Mouse (Mus musculus) spleen, adult 2 months (tissue): ENCODE measurements around the gene Spcs2. TPM values are rescaled to one million over a fixed set of nuclear protein-coding genes. Genes with fewer than 3 reads are reported as not detected.

ENCODE experiments used
- DNase-seq, 2 experiments: peaks; one replicate each; pipeline versions ENCODE4 v3.0.0 to v3.0.0-alpha.2; 2012 to 2021; ENCODE audit warnings: low spot score in 2 of 2, low read depth in 1 of 2
- H3K27ac ChIP-seq: fragments of 200-500 bp; 2 replicates; pipeline ENCODE4 v1.5.1; 2012; ENCODE audit warnings: low read length, inconsistent platforms; ENCODE audit not compliant: insufficient read depth
- H3K27me3 ChIP-seq: fragments of 200-500 bp; 2 replicates; pipeline ENCODE4 v1.6.1; 2012; ENCODE audit warnings: mild to moderate bottlenecking, moderate library complexity, low read length, inconsistent platforms; ENCODE audit not compliant: control insufficient read depth, insufficient read depth
- H3K36me3 ChIP-seq: fragments of 200-500 bp; 2 replicates; pipeline ENCODE4 v1.6.1; 2012; ENCODE audit warnings: mild to moderate bottlenecking, low read length, inconsistent platforms; ENCODE audit not compliant: control insufficient read depth, insufficient read depth
- H3K4me1 ChIP-seq: fragments of 200-500 bp; 2 replicates; pipeline ENCODE4 v1.6.1; 2011; ENCODE audit warnings: inconsistent platforms; ENCODE audit not compliant: control insufficient read depth, insufficient read depth, insufficient read length
- H3K4me3 ChIP-seq: fragments of 200-500 bp; 2 replicates; pipeline ENCODE4 v1.5.1; 2011; ENCODE audit warnings: mild to moderate bottlenecking, inconsistent platforms; ENCODE audit not compliant: insufficient read depth, insufficient read length; ENCODE audit errors: extremely low read depth
- CTCF ChIP-seq: fragments of 200-500 bp; IDR thresholded peaks from 2 replicates; pipeline ENCODE4 v1.5.1; 2011; ENCODE audit warnings: mild to moderate bottlenecking, inconsistent platforms; ENCODE audit not compliant: insufficient read depth, insufficient read length, insufficient replicate concordance; ENCODE audit errors: extremely low read depth
- POLR2A ChIP-seq: fragments of 200-500 bp; IDR thresholded peaks from 2 replicates; pipeline ENCODE4 v1.6.1; 2011; ENCODE audit warnings: low read depth, low read length, inconsistent platforms
- WGBS: fragments of 180-500 bp; shearing (Covaris S2); methylation state at CpG from one replicate; pipeline ENCODE4 v1.1.7; 2018; 5-methylcytosine and 5-hydroxymethylcytosine counted together
- polyA plus RNA-seq: library from polyadenylated mRNA; depleted of rRNA; stranded (reverse); fragments of >200 nt; gene quantifications from 2 replicates; pipeline ENCODE4 v1.2.3, GENCODE M21; 2012

The Spcs2 gene
- polyA plus RNA-seq, 1 experiment: 17.7 TPM

DNA sequence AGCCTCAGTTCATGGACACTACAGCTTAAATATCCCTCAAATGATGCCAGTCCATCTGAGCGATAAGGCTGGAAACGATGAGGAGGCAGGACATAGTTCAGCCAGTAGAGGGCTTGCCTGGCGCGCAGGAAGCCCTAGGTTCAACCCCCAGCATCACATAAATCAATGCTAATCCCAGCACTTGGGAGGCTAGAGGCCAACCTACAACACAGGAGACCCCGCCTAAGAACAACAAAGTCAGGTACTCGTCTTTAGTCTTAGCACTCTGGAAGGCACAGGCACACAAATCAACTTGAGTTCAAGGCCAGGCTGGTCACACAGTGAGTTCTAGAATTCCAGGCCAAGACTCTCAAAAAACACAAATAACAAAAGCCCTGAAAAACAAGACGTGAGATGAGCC lies 9.9 kb downstream of the Spcs2 start:
- Histone ChIP-seq H3K4me3 (no peak overlapping the region), H3K4me1 (peaks cover 10% of the 10 kb centered on the region), H3K36me3 (peaks cover 6% of the 10 kb centered on the region), H3K27ac (no peak overlapping the region), H3K27me3 (no peaks in the 10 kb centered on the region)
- 93% methylated on average over 7 of the region's 7 CpGs for WGBS
- TF ChIP-seq CTCF (no peak), POLR2A (no peak)
- DNase-seq: no peak

DNA sequence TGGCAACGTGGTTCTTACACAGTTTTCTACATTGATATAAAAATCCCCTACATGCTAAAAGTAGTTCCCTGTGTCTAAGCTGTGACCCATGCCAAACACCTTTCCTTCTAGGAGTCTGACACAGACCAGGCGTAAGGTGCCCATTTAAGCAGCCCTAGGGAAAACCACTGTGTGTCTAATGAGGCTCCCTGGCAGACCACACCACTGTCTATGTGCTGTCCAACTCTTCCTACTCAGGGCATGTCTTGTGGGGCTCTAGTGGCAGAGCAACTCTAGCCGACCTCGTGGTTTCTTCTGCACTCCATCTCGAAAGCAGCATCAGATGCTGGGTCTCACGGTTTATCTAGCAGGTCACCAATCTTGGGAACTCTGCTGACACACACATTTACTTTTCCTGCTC lies 11.6 kb downstream of the Spcs2 start:
- WGBS: 63% methylated on average over 6 of the region's 6 CpGs
- no peak for DNase-seq
- TF ChIP-seq CTCF: no peak
- TF ChIP-seq POLR2A: no peak

DNA sequence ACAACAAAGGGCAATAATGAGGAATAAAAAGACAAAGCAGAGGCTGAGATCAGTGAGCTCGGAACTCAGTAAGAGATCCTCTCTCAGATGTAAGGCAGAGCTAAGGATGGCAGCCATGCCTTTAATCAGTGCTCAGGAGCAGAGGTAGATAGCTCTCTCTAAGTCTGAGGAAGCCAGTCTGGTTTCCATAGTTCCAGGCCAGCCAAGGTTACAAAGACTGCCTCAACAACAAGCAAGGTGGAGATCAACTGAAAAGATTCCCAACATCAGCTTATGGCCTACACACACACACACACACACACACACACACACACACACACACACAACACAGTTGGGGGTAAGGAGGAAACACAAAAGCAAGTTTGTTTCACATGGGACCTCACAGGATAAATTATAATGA lies 12.1 kb downstream of the Spcs2 start:
- H3K36me3 ChIP-seq: peaks cover 17% of the 10 kb centered on the region
- H3K4me3 ChIP-seq: no peak overlapping the region
- 79% methylated on average over 1 of the region's 1 CpGs for WGBS
- H3K27me3 ChIP-seq: no peaks in the 10 kb centered on the region
- no peak for TF ChIP-seq CTCF
- no peak for TF ChIP-seq POLR2A
- H3K4me1 ChIP-seq: peaks cover 3% of the 10 kb centered on the region; the same call in 1 of the 2 replicates
- DNase-seq: no peak
- no peak overlapping the region for H3K27ac ChIP-seq

More for the DNA sequence above, 11.6 kb downstream of the Spcs2 start:
- Histone ChIP-seq H3K27me3 (no peaks in the 10 kb centered on the region), H3K4me3 (no peak overlapping the region), H3K36me3 (peaks cover 13% of the 10 kb centered on the region), H3K4me1 (peaks cover 3% of the 10 kb centered on the region; the same call in 1 of the 2 replicates), H3K27ac (no peak overlapping the region)

DNA sequence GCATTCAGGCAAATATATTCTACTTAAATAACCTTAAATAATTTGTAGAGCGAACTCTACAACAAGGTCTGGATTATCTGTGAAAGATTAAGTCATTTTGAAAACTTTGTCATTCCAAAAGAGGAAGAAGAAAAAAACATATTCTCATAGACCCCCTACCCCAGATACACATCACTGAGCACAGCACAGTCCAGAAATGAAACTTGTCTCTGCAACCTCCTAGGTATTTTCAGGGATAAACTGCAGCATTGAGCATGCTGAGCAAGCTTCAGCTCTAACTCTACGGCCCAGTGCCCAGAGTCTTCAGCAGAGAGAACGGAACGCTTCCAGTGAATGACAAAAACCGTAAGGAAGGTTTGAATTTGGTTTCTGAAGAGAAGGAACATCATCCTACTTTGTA lies 12.7 kb downstream of the Spcs2 start:
- Histone ChIP-seq H3K36me3 (peaks cover 19% of the 10 kb centered on the region), H3K27me3 (no peaks in the 10 kb centered on the region), H3K4me3 (no peak overlapping the region), H3K27ac (no peak overlapping the region), H3K4me1 (peaks cover 3% of the 10 kb centered on the region; the same call in 1 of the 2 replicates)
- TF ChIP-seq CTCF (no peak), POLR2A (no peak)
- no peak for DNase-seq
- WGBS: 88% methylated on average over 5 of the region's 5 CpGs

DNA sequence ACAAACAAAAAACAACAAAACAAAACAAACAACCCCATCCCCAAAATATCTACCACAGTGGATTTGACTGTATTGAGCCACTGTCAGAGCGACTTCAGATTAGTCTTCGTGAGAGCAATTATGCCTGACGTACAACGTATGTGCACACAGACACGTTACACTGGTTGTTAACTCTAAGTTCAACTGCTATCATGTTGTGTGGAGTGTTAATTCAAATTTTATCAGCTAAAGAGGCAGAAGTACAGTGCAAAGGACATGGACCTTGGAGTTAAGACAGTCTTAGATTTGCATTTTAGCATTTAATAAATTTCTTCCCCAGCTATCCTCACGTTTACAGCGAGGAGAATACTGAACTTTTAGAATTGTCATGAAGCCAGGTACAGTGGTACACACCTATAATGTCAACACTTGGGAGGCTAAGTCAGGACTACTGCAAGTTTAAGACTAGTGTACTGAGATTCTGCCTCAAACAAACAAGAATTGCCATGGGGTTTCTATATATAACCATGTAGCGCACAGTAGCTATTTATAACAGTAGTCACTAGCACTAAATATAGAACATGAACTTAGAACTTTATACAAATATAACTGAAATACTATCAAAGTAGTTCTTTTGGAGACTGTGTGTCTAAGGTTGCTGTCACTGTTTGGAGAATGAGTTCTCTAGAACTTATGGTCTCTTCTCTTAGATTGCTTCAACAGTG lies 17.6 kb downstream of the Spcs2 start:
- Histone ChIP-seq H3K4me3 (no peak overlapping the region), H3K4me1 (no peaks in the 10 kb centered on the region), H3K36me3 (peaks cover 34% of the 10 kb centered on the region), H3K27ac (no peak overlapping the region), H3K27me3 (no peaks in the 10 kb centered on the region)
- no peak for TF ChIP-seq POLR2A
- TF ChIP-seq CTCF: no peak
- WGBS: 92% methylated on average over 8 of the region's 8 CpGs
- DNase-seq: no peak

DNA sequence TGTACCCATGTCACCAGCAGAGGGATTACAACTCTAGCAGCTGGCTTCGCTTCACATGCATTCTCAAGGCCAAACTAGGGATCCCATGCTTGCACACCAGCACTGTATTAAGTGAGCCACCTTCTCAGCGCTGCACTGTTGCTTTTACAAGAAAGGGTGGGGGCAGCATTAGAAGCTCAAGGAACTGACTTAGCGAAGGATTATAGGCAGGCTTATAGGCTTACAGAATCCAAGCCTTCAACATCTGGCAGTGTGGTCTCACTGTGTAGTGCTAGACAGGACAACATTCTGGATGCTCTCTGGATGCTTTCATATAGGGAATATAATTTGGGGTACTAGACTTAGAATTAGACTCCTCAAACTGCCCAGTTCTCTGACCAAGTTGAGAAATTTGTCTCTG lies 25.0 kb downstream of the Spcs2 start:
- Histone ChIP-seq H3K4me3 (no peak overlapping the region), H3K4me1 (no peaks in the 10 kb centered on the region), H3K36me3 (peaks cover 25% of the 10 kb centered on the region), H3K27me3 (no peaks in the 10 kb centered on the region), H3K27ac (no peak overlapping the region)
- WGBS: 94% methylated on average over 3 of the region's 3 CpGs
- DNase-seq: no peak
- TF ChIP-seq POLR2A: no peak

DNA sequence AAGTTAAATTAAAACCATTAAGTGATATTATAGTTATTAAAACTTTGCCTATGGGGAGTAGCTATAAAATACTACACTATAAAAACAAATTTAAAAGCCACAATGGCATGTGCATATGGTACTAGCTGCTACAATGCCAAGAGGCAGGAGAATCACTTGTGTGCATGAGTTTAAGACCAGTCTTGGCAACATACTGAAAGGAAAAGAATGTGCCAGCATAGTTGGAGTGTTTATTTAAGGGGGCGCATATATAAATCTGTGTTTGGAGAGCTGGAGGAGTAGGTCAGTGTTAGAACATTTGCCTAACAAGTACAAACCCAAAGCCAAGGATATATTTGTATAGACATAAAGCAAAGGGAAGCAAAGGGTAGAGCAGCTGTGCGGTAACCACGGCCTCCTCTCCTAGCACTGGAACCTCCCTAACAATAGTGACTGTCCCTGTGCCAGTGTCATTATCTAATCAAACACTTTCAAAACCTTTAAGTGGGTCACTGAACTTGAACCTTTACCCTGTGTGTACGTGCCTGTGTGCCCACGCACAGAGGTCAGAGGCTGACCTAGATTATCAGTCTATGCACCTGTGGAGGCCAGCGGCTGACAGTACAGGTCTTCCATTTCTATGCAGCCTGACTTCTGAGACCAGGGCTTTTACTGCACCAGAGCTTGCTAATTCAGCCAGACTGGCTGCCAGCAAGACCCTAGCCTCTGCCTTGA lies 25.7 kb downstream of the Spcs2 start:
- H3K36me3 ChIP-seq: peaks cover 20% of the 10 kb centered on the region
- no peaks in the 10 kb centered on the region for H3K4me1 ChIP-seq
- 87% methylated on average over 6 of the region's 6 CpGs for WGBS
- no peak for DNase-seq
- no peak overlapping the region for H3K27ac ChIP-seq
- no peaks in the 10 kb centered on the region for H3K27me3 ChIP-seq
- H3K4me3 ChIP-seq: no peak overlapping the region
- TF ChIP-seq POLR2A: no peak
- TF ChIP-seq CTCF: no peak
